Mouse (Mus musculus): Measurements from ENCODE around the gene Gm29564. TPM values are rescaled to one million over a fixed set of nuclear protein-coding genes. Genes with fewer than 3 reads are reported as not detected.
"Not testable (repeated sequence)": the region's sequence is repeated elsewhere in the genome, so short reads cannot be mapped to it uniquely, and the experiment has no call there.

The Gm29564 gene
- total RNA-seq (2015) (not detected in 2 replicates), total RNA-seq (2017) (not detected in 2 replicates)

DNA sequence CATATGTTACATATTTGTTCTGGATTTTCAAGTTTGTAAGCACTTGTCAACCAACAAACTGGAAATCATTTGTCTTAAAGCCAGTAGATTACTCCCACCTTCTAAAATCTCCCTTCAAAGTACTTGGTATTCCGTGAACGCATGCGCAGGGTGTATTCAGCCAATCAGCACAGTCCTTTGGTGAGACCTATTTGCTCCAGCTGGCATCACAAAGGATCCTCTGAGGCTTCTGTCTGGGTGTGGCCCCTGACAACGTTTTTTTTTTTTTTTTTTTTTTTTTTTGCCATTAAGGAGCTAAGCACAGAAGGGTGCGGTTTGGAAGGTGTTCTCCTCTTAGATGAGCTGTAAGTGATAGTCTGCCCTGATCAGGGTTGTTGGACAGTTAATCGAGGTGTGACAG, at the start of gene Gm29564:
Gm29564 (plus strand) TSS at position 301 of the 400 bp plus-strand sequence.
- not testable (repeated sequence) for ATAC-seq (replicated peaks; ENCODE audit: poor library complexity)

Other genes starting within 250 kb of the Gm29564 start
- not detected in 2 replicates for gene Gm20867, start 249.8 kb upstream of the Gm29564 start, total RNA-seq (2015)
- not detected in 2 replicates for gene Gm20867, start 249.8 kb upstream of the Gm29564 start, total RNA-seq (2017)